Mouse (Mus musculus) stomach, postnatal 0 days (tissue): ENCODE data around the gene Col13a1.

ENCODE experiments used
- CTCF ChIP-seq: IDR thresholded peaks from 2 replicates; pipeline ENCODE4 v1.5.1; 2016; ENCODE audit warnings: antibody characterized with exemption, low read depth, mild to moderate bottlenecking, moderate library complexity
- EP300 ChIP-seq: optimal IDR thresholded peaks from 2 replicates; pipeline ENCODE3; 2016; ENCODE audit warnings: antibody characterized with exemption

GRCm38 (mm10) chr10:61852824-61853223, 126.1 kb downstream of the Col13a1 start:
- TF ChIP-seq CTCF (no peak), EP300 (no peak)
